Mouse (Mus musculus) brain, adult 2 months (tissue): ENCODE measurements at regions not wholly inside any gene's neighbourhood (a gene's known extent, or its start where the extent isn't known, plus 50 kb on each side); places are given as distances from the start of the nearest gene placed in this dataset.
"Not testable (repeated sequence)": the region's sequence is repeated elsewhere in the genome, so short reads cannot be mapped to it uniquely, and the experiment has no call there.

Experiments
- DNase-seq: peaks from one replicate; pipeline ENCODE4 v3.0.0; 2011; ENCODE audit warnings: low read depth, low spot score

DNA sequence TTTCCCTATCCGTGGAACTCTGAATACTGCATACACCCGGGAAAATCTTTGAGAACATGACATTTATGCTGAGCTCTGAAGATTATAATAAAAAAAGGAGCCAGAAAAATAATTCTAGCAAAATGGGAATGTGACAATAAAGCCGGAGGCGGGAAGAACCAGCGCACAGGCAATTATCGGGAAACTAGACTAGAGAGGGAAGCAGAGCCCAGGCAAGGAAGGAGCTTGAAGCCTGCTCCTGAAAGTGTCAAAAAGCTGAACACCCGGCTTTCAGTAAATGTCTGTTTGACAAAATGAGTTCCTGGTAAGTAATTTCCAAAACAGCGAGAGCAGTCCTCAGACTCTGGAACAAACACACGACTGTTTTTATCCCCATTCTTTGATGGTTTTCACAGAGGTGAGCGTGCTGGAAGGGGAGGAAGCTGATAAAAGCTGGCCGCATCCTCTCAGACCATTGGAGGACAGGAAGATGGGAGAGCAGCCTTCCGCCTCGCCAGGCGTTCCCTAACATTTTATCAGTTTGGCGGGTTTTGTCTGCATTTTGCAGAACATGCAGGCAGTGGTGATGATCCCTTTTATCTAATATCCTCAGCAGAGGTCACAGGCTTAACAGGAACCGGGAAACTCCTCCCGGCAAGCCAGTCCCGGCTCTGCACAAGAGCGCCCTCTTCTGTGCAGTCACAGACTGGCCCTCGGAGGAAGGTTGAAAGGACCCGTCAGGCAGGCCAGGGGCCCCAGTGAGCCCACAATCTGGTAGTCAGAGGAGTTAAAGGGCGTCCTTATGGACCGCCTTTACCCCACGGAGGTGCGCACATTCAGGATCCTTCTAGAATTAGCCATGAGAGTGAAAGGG lies 201.3 kb upstream of the 1700056E22Rik start:
- DNase-seq: peak; percentile 76

DNA sequence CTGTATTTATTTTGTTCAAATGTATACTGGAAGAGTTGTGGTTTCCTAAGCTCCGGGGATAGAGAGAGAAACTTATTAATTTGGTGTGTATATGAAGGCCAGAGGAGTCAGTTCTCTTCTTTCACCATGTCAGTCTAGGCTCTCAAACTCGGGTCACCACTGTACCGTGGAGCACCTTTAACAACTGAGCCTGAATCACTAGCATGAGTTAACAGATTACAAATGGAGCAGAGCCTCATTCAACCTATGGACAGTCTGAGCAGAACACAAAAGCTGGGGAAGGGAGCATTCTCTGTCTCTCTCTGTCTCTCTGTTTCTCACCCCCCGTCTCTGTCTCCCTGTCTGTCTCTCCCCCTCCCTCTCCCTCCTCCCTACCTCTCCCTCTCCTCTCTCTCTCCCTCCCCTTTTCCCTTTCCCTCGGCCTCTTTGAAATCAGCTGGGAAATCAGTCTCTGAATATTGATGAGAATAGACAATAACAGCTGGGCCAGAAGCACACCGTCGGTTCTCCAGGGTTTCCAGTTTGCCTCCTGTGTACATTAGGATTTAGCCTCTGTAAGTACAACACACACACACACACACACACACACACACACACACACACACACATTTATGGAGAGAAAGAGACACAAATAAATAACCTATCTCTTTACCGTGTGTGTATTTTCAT lies 200.4 kb upstream of the 1700056E22Rik start:
- DNase-seq: no peak

GRCm38 (mm10) chr1:184233741-184234255 lies 199.7 kb upstream of the 1700056E22Rik start:
- DNase-seq: peak; percentile 84

DNA sequence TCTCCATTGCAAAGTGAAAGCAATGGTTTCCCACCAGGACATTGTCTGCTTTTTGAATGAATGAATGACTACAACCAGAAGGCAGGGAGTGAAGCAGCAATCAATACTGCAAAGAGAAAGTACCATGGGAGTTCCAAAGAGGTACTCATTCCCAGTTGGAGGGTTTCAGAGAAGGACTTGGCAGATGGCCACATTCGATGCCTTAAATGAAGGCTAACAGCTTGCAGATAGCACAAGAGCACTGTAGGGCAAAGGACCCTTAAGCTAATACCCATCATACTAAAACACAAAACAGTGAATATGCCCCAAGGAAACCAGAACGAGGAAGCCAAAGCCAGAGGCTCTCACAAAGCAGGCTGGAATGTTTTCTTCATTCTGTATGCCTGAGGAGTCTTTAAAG lies 188.2 kb upstream of the 1700056E22Rik start:
- no peak for DNase-seq

DNA sequence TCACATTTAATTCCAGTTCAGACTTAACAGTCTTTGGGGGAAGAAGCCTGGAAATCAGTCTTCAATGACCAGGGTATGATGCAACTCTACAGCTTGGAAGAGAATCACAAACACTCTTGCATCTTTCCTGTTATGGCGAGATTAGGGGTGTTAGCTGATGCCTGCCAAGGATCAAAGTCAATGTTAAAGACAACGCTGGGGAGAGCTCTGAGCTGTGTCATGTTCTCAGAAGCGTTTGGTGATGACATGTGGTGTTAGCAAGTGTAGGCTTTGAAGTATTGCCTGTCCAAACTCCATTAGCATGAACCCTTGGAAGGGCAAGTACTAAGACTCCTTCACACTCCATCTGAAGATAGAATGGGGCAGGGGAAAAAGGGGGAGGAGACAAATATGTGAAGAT lies 187.7 kb upstream of the 1700056E22Rik start:
- no peak for DNase-seq

DNA sequence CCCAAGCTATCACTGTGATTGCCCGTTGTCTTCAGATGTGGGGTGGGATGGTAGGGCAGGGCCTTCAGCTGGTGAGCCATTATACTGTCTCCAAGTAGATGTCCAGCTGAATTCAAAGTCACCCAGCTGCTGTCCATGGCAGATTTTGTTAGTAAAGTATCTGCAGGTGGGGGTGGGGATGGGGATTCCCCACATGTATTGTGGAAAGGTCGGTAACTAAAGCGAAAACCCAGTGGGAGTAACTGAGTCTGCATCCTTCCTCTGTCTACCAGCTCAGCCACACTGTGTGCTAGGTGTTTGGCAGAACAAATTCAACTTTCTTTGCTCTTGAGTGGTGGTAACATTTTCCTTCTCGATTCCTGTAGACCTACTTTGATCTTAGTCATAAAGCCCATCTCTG lies 163.2 kb upstream of the 1700056E22Rik start:
- DNase-seq: no peak

DNA sequence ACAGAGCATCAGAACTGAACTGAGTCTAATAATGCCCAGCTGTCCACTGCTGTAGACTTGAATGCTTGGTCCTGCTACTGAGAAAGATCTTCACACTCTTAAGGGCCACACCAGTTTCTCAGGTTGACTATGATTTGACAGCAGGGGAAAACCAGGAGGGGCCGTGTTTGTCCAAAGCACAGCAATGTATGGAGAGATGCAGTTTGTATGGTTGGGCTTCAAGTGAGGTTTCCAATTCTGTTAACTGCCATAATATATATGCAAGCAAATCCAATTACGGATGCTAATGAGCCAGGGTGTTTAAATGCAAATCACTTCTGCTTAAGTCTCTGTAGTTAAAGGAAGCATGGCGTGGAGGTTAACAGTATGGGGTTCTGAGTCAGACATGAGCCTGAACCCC lies 157.2 kb upstream of the 1700056E22Rik start:
- DNase-seq: no peak

- peak; percentile 35 for DNase-seq
Observed at GRCm38 (mm10) chr1:184187582-184187981, 153.5 kb upstream of the 1700056E22Rik start.

GRCm38 (mm10) chr1:184182163-184182562 lies 148.1 kb upstream of the 1700056E22Rik start:
- no peak for DNase-seq

- not testable (repeated sequence) for DNase-seq
Observed at GRCm38 (mm10) chr1:184174416-184174815, 140.3 kb upstream of the 1700056E22Rik start.

DNA sequence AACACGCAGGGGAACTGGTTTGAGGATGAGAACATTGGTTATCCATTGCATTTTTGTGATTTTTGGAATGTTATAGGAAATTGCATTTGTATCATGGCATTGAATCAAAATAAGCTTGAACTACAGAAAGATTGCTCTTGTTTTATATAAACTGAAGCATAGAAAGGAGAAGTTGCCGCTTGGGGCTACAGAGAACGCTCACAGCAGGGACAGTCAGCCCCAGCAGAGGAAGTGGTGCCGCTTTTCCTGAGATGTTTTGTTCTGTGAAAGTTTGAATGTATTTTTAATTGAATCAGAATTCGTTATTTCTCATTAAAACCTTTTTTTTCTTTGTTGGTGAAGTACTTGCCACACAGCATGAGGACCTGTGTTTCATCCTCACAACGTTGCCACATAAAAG lies 139.6 kb upstream of the 1700056E22Rik start:
- DNase-seq: no peak

DNA sequence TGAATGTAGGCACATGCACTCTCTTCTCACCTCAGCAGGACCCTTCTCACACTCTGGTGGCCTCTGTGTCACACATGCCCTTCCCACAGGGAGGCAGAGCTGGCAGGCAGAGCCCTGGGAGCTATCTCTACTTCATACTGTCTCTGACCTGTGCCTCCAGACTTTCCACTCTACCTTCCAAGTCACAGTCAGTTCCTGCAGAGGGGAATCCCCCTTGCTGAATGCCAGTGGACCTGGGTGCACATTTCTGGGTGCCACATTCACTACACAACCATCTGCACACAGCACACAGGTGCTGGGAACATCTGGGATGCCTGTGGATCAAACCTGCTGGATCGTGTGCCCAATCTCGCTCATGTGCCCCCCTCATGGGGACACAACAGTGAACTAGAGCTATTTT lies 138.9 kb upstream of the 1700056E22Rik start:
- DNase-seq: no peak

DNA sequence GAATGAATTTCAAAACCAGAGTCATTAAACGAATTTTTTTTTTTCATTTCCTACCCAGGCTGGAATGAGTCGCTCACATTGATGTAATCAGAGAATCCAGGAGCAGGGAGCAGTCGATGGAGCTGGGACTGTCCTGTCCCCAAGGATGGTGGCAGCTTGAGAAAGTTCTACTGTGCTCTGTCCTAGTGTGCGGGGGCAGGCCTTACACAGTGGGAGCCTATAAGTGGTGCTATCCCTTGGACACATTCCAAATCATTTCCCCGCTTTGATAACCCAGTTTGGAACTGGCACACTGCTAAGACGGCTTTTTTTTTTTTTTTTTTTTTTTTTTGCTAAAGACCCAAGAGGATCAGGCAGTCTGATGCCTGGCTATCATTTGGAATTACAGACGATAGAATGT lies 137.5 kb upstream of the 1700056E22Rik start:
- DNase-seq: no peak

- no peak for DNase-seq
Observed at GRCm38 (mm10) chr1:184170926-184171325, 136.8 kb upstream of the 1700056E22Rik start.

- no peak for DNase-seq
Observed at GRCm38 (mm10) chr1:184169967-184170366, 135.9 kb upstream of the 1700056E22Rik start.

DNA sequence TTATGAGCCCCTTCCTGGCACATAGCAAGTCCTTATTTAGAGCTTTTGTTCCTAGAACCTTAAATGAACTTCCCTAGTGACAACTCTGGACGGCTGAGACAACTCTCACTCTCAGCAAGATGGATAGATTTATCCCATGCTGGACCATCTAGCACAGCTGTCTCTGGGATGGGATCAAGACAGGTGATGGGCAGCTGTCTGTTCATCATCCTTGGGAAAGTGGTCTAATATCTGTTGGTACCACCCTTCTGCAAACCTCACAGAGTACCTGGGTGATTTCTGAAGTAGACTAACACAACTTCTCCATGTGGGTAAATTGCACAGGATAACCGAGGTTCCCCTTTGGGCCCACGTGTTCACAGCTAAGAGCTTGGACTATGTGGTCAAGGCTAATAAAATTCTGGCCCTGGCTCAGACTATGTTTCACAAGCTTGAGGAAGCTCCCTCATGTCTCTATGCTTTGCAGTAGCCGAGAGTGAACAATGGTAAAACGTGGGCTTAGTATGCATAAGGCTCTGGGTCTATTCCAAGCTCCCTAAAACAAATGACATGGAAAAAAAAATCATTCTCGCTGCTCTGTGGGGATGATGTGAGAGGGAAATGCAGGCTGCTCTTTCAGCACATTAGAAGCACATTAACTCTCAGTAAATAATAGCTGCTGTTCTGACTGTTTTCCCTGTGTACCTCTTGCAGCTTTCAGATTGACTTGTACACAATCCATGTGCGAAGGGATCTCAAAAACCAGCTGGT lies 135.1 kb upstream of the 1700056E22Rik start:
- DNase-seq: peak; percentile 31

DNA sequence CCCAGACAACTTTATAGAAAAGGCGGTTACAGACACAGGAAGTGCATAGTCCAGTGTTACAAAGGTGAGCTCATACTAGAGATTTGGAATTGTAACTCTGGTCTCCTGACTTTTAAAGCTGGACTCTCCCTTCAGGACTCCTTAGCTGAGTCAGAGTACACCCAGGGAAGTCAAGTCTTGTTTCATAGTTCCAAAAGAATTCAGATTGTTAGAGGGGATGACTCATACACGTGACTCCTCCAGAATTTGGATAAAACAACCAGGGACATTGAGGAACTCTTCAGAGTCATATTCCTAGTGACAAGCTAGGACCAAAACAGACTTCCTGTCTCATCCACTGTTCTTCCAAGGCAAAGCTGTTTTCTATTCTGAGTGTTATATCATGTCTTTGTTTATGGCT lies 132.8 kb upstream of the 1700056E22Rik start:
- no peak for DNase-seq

DNA sequence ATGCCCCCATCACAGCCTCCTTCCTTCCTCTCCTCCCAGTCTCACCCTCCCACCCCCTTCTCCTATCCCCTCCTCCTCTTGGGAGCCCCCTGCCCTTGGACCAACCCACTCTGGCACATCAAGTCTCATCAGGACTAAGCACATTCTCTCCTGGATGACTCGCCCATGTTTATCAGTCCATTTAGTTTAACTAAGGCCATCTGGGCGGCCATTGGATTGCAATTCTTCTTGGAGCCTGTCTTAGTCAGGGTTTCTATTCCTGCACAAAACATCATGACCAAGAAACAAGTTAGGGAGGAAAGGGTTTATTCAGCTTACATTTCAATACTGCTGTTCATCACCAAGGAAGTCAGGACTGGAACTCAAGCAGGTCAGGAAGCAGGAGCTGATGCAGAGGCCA lies 128.4 kb upstream of the 1700056E22Rik start:
- not testable (repeated sequence) for DNase-seq

GRCm38 (mm10) chr1:184147713-184148112 lies 113.6 kb upstream of the 1700056E22Rik start:
- no peak for DNase-seq

- DNase-seq: no peak
Observed at GRCm38 (mm10) chr1:184142974-184143373, 108.9 kb upstream of the 1700056E22Rik start.

GRCm38 (mm10) chr1:184140486-184140885 lies 106.4 kb upstream of the 1700056E22Rik start:
- DNase-seq: no peak

DNA sequence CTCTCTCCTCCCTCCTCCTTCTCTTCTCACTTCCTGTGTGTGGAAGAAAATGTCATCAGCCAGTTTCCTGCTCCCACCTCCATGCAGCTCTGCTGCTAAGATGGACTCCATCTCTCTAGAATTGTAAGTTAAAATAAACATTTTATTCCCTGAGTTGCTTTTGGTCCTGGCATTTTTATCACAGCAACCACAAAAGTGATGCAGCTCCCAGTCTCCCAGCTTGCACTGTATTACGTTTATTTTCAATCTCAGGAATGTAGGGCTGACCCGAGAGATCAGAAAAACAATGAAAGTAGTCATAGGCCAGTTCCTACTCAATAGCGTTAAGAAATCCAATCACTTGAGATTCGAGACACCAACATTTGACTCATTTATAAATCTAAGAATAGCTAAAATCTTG lies 106.0 kb upstream of the 1700056E22Rik start:
- DNase-seq: no peak
